ENCODE assay signal across 16 mouse cellular contexts in genomic region chr12:55357303-55357702, GRCm38 (mm10).
"Had no signal": no experiment of that assay in that cellular context is flagged by ENCODE, and none has a peak within 500 bp of the region (broad histone marks: within the 10 kb centered on the region; RNA-seq: fewer than 3 reads in every experiment).

No protein-coding gene starts in this region.

- DNase-seq: retina, postnatal 1 day; right cerebral cortex, adult 18-20 months; right cerebral cortex, postnatal 14 days; right cerebral cortex, postnatal 25 days; right cerebral cortex, postnatal 4 days; spleen, adult 18-20 months; thymus, adult 18-20 months; thymus, adult 2 months; thymus, postnatal 25 days; thymus, postnatal 36 days; thymus, postnatal 4 days had no signal

- H3K27ac ChIP-seq: neural tube, embryonic 12.5 days; neural tube, embryonic 13.5 days; neural tube, embryonic 15.5 days; stomach, embryonic 15.5 days; stomach, postnatal 0 days had no signal

- H3K4me1 ChIP-seq: neural tube, embryonic 12.5 days; neural tube, embryonic 13.5 days; neural tube, embryonic 15.5 days; stomach, embryonic 15.5 days had no signal

- H3K9ac ChIP-seq: neural tube, embryonic 12.5 days; neural tube, embryonic 13.5 days; neural tube, embryonic 15.5 days; stomach, embryonic 15.5 days had no signal

- H3K4me3 ChIP-seq: neural tube, embryonic 12.5 days; neural tube, embryonic 13.5 days; neural tube, embryonic 15.5 days; stomach, embryonic 15.5 days had no signal

- H3K36me3 ChIP-seq: neural tube, embryonic 12.5 days; neural tube, embryonic 13.5 days; neural tube, embryonic 15.5 days; stomach, embryonic 15.5 days had no signal

- H3K27me3 ChIP-seq: neural tube, embryonic 12.5 days; neural tube, embryonic 13.5 days; neural tube, embryonic 15.5 days; stomach, embryonic 15.5 days had no signal

- H3K9me3 ChIP-seq: neural tube, embryonic 12.5 days; neural tube, embryonic 13.5 days; neural tube, embryonic 15.5 days; stomach, embryonic 15.5 days had no signal
